Mouse (Mus musculus) stomach, postnatal 0 days (tissue): ENCODE results near the gene Entpd8. TPM values are rescaled to one million over a fixed set of nuclear protein-coding genes. Genes with fewer than 3 reads are reported as not detected.

Experiments
- ATAC-seq: fragments of 200-750 bp; cut with Nextera tagmentation; 2 replicates; pipeline ENCODE4 v1.8.0; 2017; ENCODE audit not compliant: low FRiP score, low TSS enrichment
- DNase-seq: peaks from one replicate; pipeline ENCODE4 v3.0.0-alpha.2; 2016; ENCODE audit warnings: low spot score
- H3K27ac ChIP-seq: fragments of 300-500 bp; sonication (generic); replicated peaks from 2 replicates; pipeline ENCODE4 v1.5.1; 2014; ENCODE audit warnings: mild to moderate bottlenecking, control low read depth
- H3K27me3 ChIP-seq: fragments of 300-500 bp; sonication (generic); 2 replicates; pipeline ENCODE4 v1.6.1; 2014; ENCODE audit warnings: low read length; ENCODE audit not compliant: control insufficient read depth, insufficient read depth
- H3K36me3 ChIP-seq: fragments of 300-500 bp; sonication (generic); 2 replicates; pipeline ENCODE4 v1.6.1; 2014; ENCODE audit warnings: low read length, mixed read lengths; ENCODE audit not compliant: control insufficient read depth, insufficient read depth
- H3K4me1 ChIP-seq: fragments of 300-500 bp; sonication (generic); replicated peaks from 2 replicates; pipeline ENCODE4 v1.6.1; 2014; ENCODE audit warnings: antibody characterized with exemption; ENCODE audit not compliant: control insufficient read depth, insufficient read depth
- H3K4me2 ChIP-seq: fragments of 300-500 bp; sonication (generic); replicated peaks from 2 replicates; pipeline ENCODE4 v1.6.1; 2014; ENCODE audit warnings: low read depth, mild to moderate bottlenecking, control low read depth, moderate library complexity
- H3K4me3 ChIP-seq: fragments of 300-500 bp; sonication (generic); 2 replicates; pipeline ENCODE4 v1.5.1; 2014; ENCODE audit warnings: low read depth, low read length, control low read depth
- H3K9ac ChIP-seq: fragments of 300-500 bp; sonication (generic); 2 replicates; pipeline ENCODE4 v1.6.1; 2014; ENCODE audit warnings: mild to moderate bottlenecking, low read length, control low read depth, mixed read lengths
- H3K9me3 ChIP-seq: fragments of 300-500 bp; sonication (generic); 2 replicates; pipeline ENCODE4 v1.6.1; 2016; ENCODE audit warnings: low read length; ENCODE audit not compliant: control insufficient read depth
- CTCF ChIP-seq: IDR thresholded peaks from 2 replicates; pipeline ENCODE4 v1.5.1; 2016; ENCODE audit warnings: antibody characterized with exemption, low read depth, mild to moderate bottlenecking, moderate library complexity
- EP300 ChIP-seq: optimal IDR thresholded peaks from 2 replicates; pipeline ENCODE3; 2016; ENCODE audit warnings: antibody characterized with exemption
- WGBS: fragments of 180-500 bp; shearing (Covaris S2); extraction: QIAGEN DNeasy Blood & Tissue Kit; methylation state at CpG from one replicate; pipeline ENCODE4 v1.1.7; 2014; 5-methylcytosine and 5-hydroxymethylcytosine counted together
- polyA plus RNA-seq: library from polyadenylated mRNA; unstranded; fragments of >200 nt; fragmentation: Nextera tagmentation; extraction: Ambion mirVana; gene quantifications from 2 replicates; pipeline ENCODE4 v1.2.1, GENCODE M21; 2015

Gene Entpd8
- polyA plus RNA-seq, result 3.3 TPM in 2 replicates

DNA sequence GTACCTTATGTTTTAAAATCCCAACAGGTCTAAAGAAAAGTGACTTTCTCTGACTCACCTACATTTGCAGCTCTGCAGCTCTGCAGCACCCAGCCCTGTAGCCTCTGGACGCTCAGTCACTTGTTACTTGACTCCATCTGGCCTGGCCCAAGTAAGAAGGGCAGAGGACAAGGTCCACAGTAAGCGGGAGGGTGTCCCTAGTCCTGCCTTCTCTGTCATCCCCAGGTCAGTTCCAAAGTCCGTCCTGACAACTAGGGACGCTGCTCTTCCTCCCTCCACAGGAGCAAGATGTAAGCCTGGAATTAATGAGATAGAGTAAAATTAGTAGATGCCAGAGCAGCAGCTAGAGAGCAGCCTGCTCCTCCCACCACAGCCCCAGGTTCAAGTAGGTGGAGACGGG, at the start of gene Entpd8:
TSS of gene Entpd8 (plus strand) at position 229 of the 400 bp plus-strand sequence.
- Histone ChIP-seq H3K4me1 (no peaks in the 10 kb centered on the region), H3K4me2 (no peak within 1 kb of the TSS), H3K4me3 (no peak within 1 kb of the TSS), H3K27me3 (no peaks in the 10 kb centered on the region), H3K27ac (peak within 1 kb of the TSS; percentile 4; the same call in 1 of the 2 replicates), H3K9me3 (no peaks in the 10 kb centered on the region), H3K9ac (no peak within 1 kb of the TSS), H3K36me3 (no peaks in the 10 kb centered on the region)
- peak; percentile 84 for ATAC-seq
- WGBS, result 42% methylated on average over 5 of the region's 5 CpGs
- no peak for TF ChIP-seq EP300
- TF ChIP-seq CTCF, result no peak
- DNase-seq, result peak; percentile 46

DNA sequence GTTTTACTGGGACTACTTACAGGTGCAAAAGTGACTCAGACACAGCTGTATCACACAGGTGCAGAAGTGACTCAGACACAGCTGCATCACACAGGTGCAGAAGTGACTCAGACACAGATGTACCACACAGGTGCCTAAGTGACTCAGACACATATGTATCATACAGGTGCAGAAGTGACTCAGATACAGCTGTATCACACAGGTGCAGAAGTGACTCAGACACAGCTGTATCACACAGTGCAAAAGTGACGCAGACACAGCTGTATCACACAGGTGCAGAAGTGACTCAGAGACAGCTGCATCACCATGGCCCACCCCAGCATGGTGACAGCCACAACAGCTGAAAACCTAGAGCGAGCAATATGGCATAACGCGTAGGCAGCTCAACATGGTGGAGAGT, 45.1 kb upstream of the Entpd8 start:
- Histone ChIP-seq H3K4me2 (no peak overlapping the region), H3K36me3 (no peaks in the 10 kb centered on the region), H3K27ac (no peak overlapping the region), H3K9me3 (no peaks in the 10 kb centered on the region), H3K27me3 (no peaks in the 10 kb centered on the region), H3K9ac (no peak overlapping the region), H3K4me1 (no peaks in the 10 kb centered on the region), H3K4me3 (no peak overlapping the region)
- DNase-seq (no peak), ATAC-seq (peak; percentile 63)
- TF ChIP-seq EP300 (no peak), CTCF (no peak)
- WGBS, result 89% methylated on average over 4 of the region's 4 CpGs

GRCm38 (mm10) chr2:25040089-25040488, 40.0 kb upstream of the Entpd8 start:
- H3K27me3 ChIP-seq, result no peaks in the 10 kb centered on the region
- no peak for DNase-seq
- no peak overlapping the region for H3K4me2 ChIP-seq
- H3K9ac ChIP-seq, result no peak overlapping the region
- H3K4me3 ChIP-seq, result no peak overlapping the region
- no peaks in the 10 kb centered on the region for H3K36me3 ChIP-seq
- ATAC-seq, result no peak
- TF ChIP-seq CTCF (no peak), EP300 (no peak)
- no peaks in the 10 kb centered on the region for H3K9me3 ChIP-seq
- WGBS, result 67% methylated on average over 5 of the region's 5 CpGs
- no peak overlapping the region for H3K27ac ChIP-seq
- H3K4me1 ChIP-seq, result no peaks in the 10 kb centered on the region

- no peak for ATAC-seq
- 91% methylated on average over 7 of the region's 7 CpGs for WGBS
These were observed 29.2 kb upstream of the Entpd8 start for GRCm38 (mm10) chr2:25050921-25051320.

DNA sequence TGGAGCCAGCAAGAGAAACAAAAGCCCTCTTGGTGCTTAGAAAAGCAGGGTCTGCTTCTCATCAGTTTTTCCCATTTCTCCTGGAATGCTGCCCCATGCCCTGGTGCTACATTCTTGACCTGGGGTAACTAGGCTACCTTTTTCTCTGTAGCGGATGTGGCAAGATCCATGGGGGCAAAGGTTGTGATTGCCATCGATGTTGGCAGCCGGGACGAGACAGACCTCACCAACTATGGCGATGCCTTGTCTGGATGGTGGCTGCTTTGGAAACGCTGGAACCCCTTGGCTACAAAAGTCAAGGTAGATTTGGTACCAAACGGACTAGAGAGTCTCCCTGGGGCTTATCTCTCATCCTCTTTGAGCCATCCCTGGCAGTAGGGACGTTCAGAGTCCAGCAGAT, 28.7 kb upstream of the Entpd8 start:
- Histone ChIP-seq H3K36me3 (no peaks in the 10 kb centered on the region), H3K27me3 (no peaks in the 10 kb centered on the region), H3K9me3 (no peaks in the 10 kb centered on the region), H3K4me2 (no peak overlapping the region), H3K4me3 (no peak overlapping the region), H3K4me1 (peaks cover 6% of the 10 kb centered on the region; the same call in 1 of the 2 replicates), H3K9ac (no peak overlapping the region), H3K27ac (no peak overlapping the region)
- ATAC-seq, result no peak
- DNase-seq, result no peak
- 85% methylated on average over 8 of the region's 8 CpGs for WGBS
- no peak for TF ChIP-seq EP300
- TF ChIP-seq CTCF, result no peak

More at GRCm38 (mm10) chr2:25050921-25051320, 29.2 kb upstream of the Entpd8 start:
- H3K9me3 ChIP-seq, result no peaks in the 10 kb centered on the region
- no peaks in the 10 kb centered on the region for H3K27me3 ChIP-seq
- peaks cover 6% of the 10 kb centered on the region; the same call in 1 of the 2 replicates for H3K4me1 ChIP-seq
- no peak overlapping the region for H3K9ac ChIP-seq
- H3K36me3 ChIP-seq, result no peaks in the 10 kb centered on the region
- no peak overlapping the region for H3K27ac ChIP-seq
- H3K4me3 ChIP-seq, result no peak overlapping the region
- H3K4me2 ChIP-seq, result no peak overlapping the region
- DNase-seq, result no peak
- TF ChIP-seq EP300 (no peak), CTCF (no peak)

- no peaks in the 10 kb centered on the region for H3K36me3 ChIP-seq
- H3K4me1 ChIP-seq, result peaks cover 6% of the 10 kb centered on the region; the same call in 1 of the 2 replicates
- H3K9me3 ChIP-seq, result no peaks in the 10 kb centered on the region
- TF ChIP-seq CTCF, result no peak
- TF ChIP-seq EP300, result no peak
- WGBS, result 95% methylated on average over 6 of the region's 6 CpGs
- no peak for DNase-seq
- H3K27me3 ChIP-seq, result no peaks in the 10 kb centered on the region
- no peak overlapping the region for H3K4me2 ChIP-seq
- H3K4me3 ChIP-seq, result no peak overlapping the region
- no peak overlapping the region for H3K27ac ChIP-seq
- no peak for ATAC-seq
- H3K9ac ChIP-seq, result no peak overlapping the region
These were observed 27.0 kb upstream of the Entpd8 start for GRCm38 (mm10) chr2:25053101-25053500.
